Mouse (Mus musculus) forebrain, embryonic 13.5 days (tissue): ENCODE data around the gene Scnn1a. TPM values are rescaled to one million over a fixed set of nuclear protein-coding genes. Genes with fewer than 3 reads are reported as not detected.
A peak's percentile ranks its signal among the peaks of the same experiment; 100 is the strongest.
"Not testable (repeated sequence)": the region's sequence is repeated elsewhere in the genome, so short reads cannot be mapped to it uniquely, and the experiment has no call there.

Source experiments
- ATAC-seq: fragments of 200-750 bp; cut with Nextera tagmentation; 2 replicates; pipeline ENCODE4 v1.8.0; 2017
- H3K27ac ChIP-seq: fragments of 300-500 bp; sonication (generic); 2 replicates; pipeline ENCODE4 v1.5.1; 2015; ENCODE audit warnings: inconsistent platforms, mild to moderate bottlenecking, moderate library complexity
- H3K27me3 ChIP-seq: fragments of 300-500 bp; sonication (generic); 2 replicates; pipeline ENCODE4 v1.6.1; 2015; ENCODE audit warnings: mild to moderate bottlenecking, inconsistent platforms
- H3K36me3 ChIP-seq: fragments of 300-500 bp; sonication (generic); 2 replicates; pipeline ENCODE4 v1.6.1; 2015; ENCODE audit warnings: mild to moderate bottlenecking, inconsistent platforms; ENCODE audit not compliant: poor library complexity, severe bottlenecking
- H3K4me1 ChIP-seq: fragments of 300-500 bp; sonication (generic); 2 replicates; pipeline ENCODE4 v1.6.1; 2015; ENCODE audit warnings: inconsistent platforms
- H3K4me2 ChIP-seq: fragments of 300-500 bp; sonication (generic); 2 replicates; pipeline ENCODE4 v1.6.1; 2015; ENCODE audit warnings: inconsistent platforms, mild to moderate bottlenecking, moderate library complexity
- H3K4me3 ChIP-seq: fragments of 300-500 bp; sonication (generic); 2 replicates; pipeline ENCODE4 v1.5.1; 2015; ENCODE audit warnings: mild to moderate bottlenecking, inconsistent platforms
- H3K9ac ChIP-seq: fragments of 300-500 bp; sonication (generic); 2 replicates; pipeline ENCODE4 v1.6.1; 2015; ENCODE audit warnings: mild to moderate bottlenecking, inconsistent platforms
- H3K9me3 ChIP-seq: fragments of 300-500 bp; sonication (generic); replicated peaks from 2 replicates; pipeline ENCODE4 v1.6.1; 2016; ENCODE audit warnings: inconsistent platforms
- WGBS: fragments of 180-500 bp; shearing (Covaris S2); methylation state at CpG from one replicate; pipeline ENCODE4 v1.1.7; 2015; 5-methylcytosine and 5-hydroxymethylcytosine counted together
- polyA plus RNA-seq: library from polyadenylated mRNA; unstranded; fragments of >200 nt; fragmentation: Nextera tagmentation; extraction: Ambion mirVana; gene quantifications from 2 replicates; pipeline ENCODE4 v1.2.1, GENCODE M21; 2015

The Scnn1a gene
- polyA plus RNA-seq, 1 experiment from 2014 or later: 0.13 TPM

GRCm38 (mm10) chr6:125292256-125292655, 28.2 kb upstream of the Scnn1a start:
- Histone ChIP-seq H3K27me3 (no peaks in the 10 kb centered on the region), H3K4me3 (no peak overlapping the region), H3K4me2 (no peak overlapping the region), H3K9ac (no peak overlapping the region), H3K36me3 (no peaks in the 10 kb centered on the region), H3K4me1 (no peaks in the 10 kb centered on the region), H3K9me3 (no peaks in the 10 kb centered on the region), H3K27ac (no peak overlapping the region)
- ATAC-seq: no peak
- WGBS: 91% methylated on average over 7 of the region's 7 CpGs

DNA sequence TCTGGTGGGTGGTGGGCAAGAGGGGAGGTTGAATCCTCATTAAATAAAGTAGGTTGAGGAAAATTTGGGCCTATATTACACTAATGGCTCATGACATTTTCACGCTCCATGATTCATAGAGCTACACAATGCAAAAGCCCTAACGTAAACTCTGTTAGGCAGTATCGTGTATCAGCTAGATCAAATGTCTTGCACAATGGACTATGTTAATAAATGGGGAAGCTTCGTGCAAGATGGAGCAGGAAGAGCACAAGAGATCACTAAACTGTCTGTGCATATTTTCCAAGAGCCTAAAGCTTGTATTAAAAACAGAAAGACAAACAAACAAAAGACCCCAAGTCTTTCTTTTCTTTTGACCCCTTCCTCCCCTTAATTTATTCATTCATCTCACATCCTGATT, 26.4 kb upstream of the Scnn1a start:
- no peak overlapping the region for H3K9ac ChIP-seq
- H3K4me3 ChIP-seq: no peak overlapping the region
- no peak for ATAC-seq
- no peaks in the 10 kb centered on the region for H3K4me1 ChIP-seq
- H3K9me3 ChIP-seq: no peaks in the 10 kb centered on the region
- no peaks in the 10 kb centered on the region for H3K27me3 ChIP-seq
- H3K36me3 ChIP-seq: no peaks in the 10 kb centered on the region
- WGBS: 79% methylated on average over 4 of the region's 4 CpGs
- no peak overlapping the region for H3K27ac ChIP-seq
- no peak overlapping the region for H3K4me2 ChIP-seq

- H3K27ac ChIP-seq: no peak overlapping the region
- H3K4me3 ChIP-seq: no peak overlapping the region
- H3K27me3 ChIP-seq: no peaks in the 10 kb centered on the region
- no peaks in the 10 kb centered on the region for H3K36me3 ChIP-seq
- H3K9ac ChIP-seq: no peak overlapping the region
- no peaks in the 10 kb centered on the region for H3K9me3 ChIP-seq
- 67% methylated on average over 5 of the region's 5 CpGs for WGBS
- H3K4me2 ChIP-seq: no peak overlapping the region
- no peaks in the 10 kb centered on the region for H3K4me1 ChIP-seq
- no peak for ATAC-seq
Observed at GRCm38 (mm10) chr6:125297149-125297820, 23.2 kb upstream of the Scnn1a start.

DNA sequence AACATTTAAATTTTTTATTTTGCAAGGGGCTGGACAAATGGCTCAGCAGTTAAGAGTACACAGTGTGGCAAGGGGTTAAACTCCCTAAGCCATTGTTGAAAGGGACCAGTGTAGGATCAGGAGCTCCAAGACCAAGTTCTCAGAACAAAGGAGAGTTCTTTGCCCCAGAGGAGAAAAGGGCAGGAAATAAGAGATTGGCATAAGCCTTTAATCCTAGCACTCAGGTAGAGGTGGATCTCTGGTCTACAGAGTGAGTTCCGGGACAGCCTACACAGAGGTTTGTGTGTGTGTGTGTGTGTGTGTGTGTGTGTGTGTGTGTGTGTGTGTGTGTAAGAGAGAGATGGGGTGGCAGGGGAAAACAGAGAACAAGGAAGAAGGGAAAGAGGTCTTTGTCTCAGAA, 19.5 kb upstream of the Scnn1a start:
- WGBS: 67% methylated on average over 1 of the region's 1 CpGs
- Histone ChIP-seq H3K4me3 (no peak overlapping the region), H3K27me3 (no peaks in the 10 kb centered on the region), H3K9ac (no peak overlapping the region), H3K4me2 (no peak overlapping the region), H3K9me3 (no peaks in the 10 kb centered on the region), H3K27ac (no peak overlapping the region), H3K4me1 (no peaks in the 10 kb centered on the region), H3K36me3 (no peaks in the 10 kb centered on the region)
- ATAC-seq: no peak

- no peak overlapping the region for H3K9ac ChIP-seq
- no peak overlapping the region for H3K4me3 ChIP-seq
- H3K4me1 ChIP-seq: no peaks in the 10 kb centered on the region
- no peaks in the 10 kb centered on the region for H3K9me3 ChIP-seq
- 90% methylated on average over 24 of the region's 24 CpGs for WGBS
- H3K27me3 ChIP-seq: no peaks in the 10 kb centered on the region
- no peak overlapping the region for H3K27ac ChIP-seq
- no peak overlapping the region for H3K4me2 ChIP-seq
- H3K36me3 ChIP-seq: no peaks in the 10 kb centered on the region
- ATAC-seq: no peak
Observed at GRCm38 (mm10) chr6:125302231-125302982, 18.1 kb upstream of the Scnn1a start.

- ATAC-seq: no peak
- WGBS: 87% methylated on average over 4 of the region's 4 CpGs
- Histone ChIP-seq H3K4me3 (no peak overlapping the region), H3K4me1 (no peaks in the 10 kb centered on the region), H3K4me2 (no peak overlapping the region), H3K9me3 (no peaks in the 10 kb centered on the region), H3K36me3 (no peaks in the 10 kb centered on the region), H3K9ac (no peak overlapping the region), H3K27me3 (no peaks in the 10 kb centered on the region), H3K27ac (no peak overlapping the region)
Observed at GRCm38 (mm10) chr6:125303242-125303641, 17.2 kb upstream of the Scnn1a start.

DNA sequence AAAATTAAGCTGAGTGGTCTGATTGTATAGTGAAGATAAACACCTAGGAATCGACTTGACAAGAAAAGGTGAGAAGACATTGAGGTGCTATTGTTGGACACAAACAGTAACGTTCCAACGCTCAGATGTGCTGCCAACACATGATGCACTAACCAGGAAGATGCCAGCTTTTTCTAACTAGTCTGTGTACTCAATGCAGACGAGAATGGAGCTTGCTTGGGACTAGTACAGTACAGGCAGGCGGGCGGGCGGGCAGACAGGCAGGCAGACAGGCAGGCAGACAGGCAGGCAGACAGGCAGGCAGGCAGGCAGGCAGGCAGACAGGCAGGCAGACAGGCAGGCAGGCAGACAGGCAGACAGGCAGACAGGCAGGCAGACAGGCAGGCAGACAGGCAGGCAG, 16.1 kb upstream of the Scnn1a start:
- not testable (repeated sequence) for H3K4me3 ChIP-seq, H3K4me1 ChIP-seq, H3K27ac ChIP-seq, H3K36me3 ChIP-seq, ATAC-seq, H3K9me3 ChIP-seq, H3K4me2 ChIP-seq, H3K27me3 ChIP-seq, H3K9ac ChIP-seq
- WGBS: 84% methylated on average over 7 of the region's 7 CpGs

DNA sequence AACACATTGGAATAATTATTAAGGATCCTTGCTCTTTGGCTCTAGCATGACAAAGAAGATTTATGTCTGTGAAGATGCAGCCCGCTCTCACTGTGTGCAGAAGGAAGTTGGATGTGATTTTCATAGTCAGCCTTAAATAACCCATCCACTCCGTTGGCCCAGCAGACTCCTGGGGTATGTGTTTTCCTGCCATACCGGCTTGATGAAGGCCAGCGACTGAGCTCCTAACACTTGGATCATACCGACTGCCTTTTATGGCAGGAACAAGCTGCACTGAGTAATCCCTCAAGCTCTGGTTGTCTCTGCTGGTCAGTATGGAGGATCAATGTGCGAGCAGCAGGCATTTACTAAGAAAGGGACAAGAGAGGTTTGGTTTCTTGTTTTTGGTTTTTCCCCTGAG, 15.0 kb upstream of the Scnn1a start:
- peaks cover 9% of the 10 kb centered on the region; the same call in 1 of the 2 replicates for H3K4me1 ChIP-seq
- 89% methylated on average over 6 of the region's 6 CpGs for WGBS
- ATAC-seq: no peak
- H3K4me2 ChIP-seq: no peak overlapping the region
- no peak overlapping the region for H3K4me3 ChIP-seq
- H3K9me3 ChIP-seq: no peaks in the 10 kb centered on the region
- H3K27me3 ChIP-seq: no peaks in the 10 kb centered on the region
- H3K9ac ChIP-seq: no peak overlapping the region
- H3K36me3 ChIP-seq: no peaks in the 10 kb centered on the region
- no peak overlapping the region for H3K27ac ChIP-seq

- no peak overlapping the region for H3K9ac ChIP-seq
- H3K27ac ChIP-seq: no peak overlapping the region
- no peak for ATAC-seq
- WGBS: 91% methylated on average over 5 of the region's 5 CpGs
- H3K27me3 ChIP-seq: no peaks in the 10 kb centered on the region
- H3K9me3 ChIP-seq: no peaks in the 10 kb centered on the region
- no peak overlapping the region for H3K4me3 ChIP-seq
- H3K4me2 ChIP-seq: no peak overlapping the region
- H3K4me1 ChIP-seq: peaks cover 9% of the 10 kb centered on the region; the same call in 1 of the 2 replicates
- H3K36me3 ChIP-seq: no peaks in the 10 kb centered on the region
Observed at GRCm38 (mm10) chr6:125307091-125307490, 13.4 kb upstream of the Scnn1a start.

GRCm38 (mm10) chr6:125308921-125309320, 11.5 kb upstream of the Scnn1a start:
- Histone ChIP-seq H3K27me3 (0 out of 2 replicates have a peak, but pooled peaks cover 8% of the 10 kb centered on the region), H3K4me3 (no peak overlapping the region), H3K9me3 (no peaks in the 10 kb centered on the region), H3K4me2 (peak overlapping the region; percentile 22), H3K27ac (no peak overlapping the region), H3K4me1 (peaks cover 24% of the 10 kb centered on the region), H3K9ac (no peak overlapping the region), H3K36me3 (no peaks in the 10 kb centered on the region)
- WGBS: 11% methylated on average over 13 of the region's 13 CpGs
- peak; percentile 36; the same call in 1 of the 2 replicates for ATAC-seq

GRCm38 (mm10) chr6:125309406-125309805, 11.1 kb upstream of the Scnn1a start:
- 40% methylated on average over 5 of the region's 5 CpGs for WGBS
- Histone ChIP-seq H3K27ac (no peak overlapping the region), H3K4me1 (peaks cover 28% of the 10 kb centered on the region), H3K9ac (no peak overlapping the region), H3K4me2 (no peak overlapping the region), H3K27me3 (peaks cover 13% of the 10 kb centered on the region; the same call in 1 of the 2 replicates), H3K4me3 (no peak overlapping the region), H3K36me3 (no peaks in the 10 kb centered on the region), H3K9me3 (no peaks in the 10 kb centered on the region)
- no peak for ATAC-seq

DNA sequence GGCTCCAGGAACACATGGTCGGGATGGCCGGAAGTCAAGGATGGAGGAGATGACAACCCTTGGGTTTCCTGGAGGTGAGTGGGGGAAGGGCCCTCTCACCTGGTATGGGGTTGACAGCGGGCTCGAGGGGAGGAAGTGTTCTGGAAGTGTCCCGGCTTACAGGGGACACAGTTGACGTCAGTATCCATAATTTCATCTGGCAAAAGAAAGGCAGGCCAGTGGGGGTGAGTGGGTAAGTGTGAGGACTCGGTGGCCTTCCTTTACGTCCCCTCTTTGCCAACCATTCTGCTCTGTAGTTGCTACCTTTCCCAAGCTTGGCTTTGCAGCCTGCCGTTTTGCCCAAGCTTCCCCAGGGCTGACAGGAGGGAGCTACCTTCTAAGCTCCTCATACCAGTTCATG, 8.3 kb upstream of the Scnn1a start:
- no peaks in the 10 kb centered on the region for H3K9me3 ChIP-seq
- H3K9ac ChIP-seq: no peak overlapping the region
- no peak overlapping the region for H3K27ac ChIP-seq
- 91% methylated on average over 9 of the region's 9 CpGs for whole genome bisulfite sequencing
- no peak overlapping the region for H3K4me2 ChIP-seq
- peaks cover 29% of the 10 kb centered on the region for H3K4me1 ChIP-seq
- ATAC-seq: no peak
- no peaks in the 10 kb centered on the region for H3K36me3 ChIP-seq
- peaks cover 17% of the 10 kb centered on the region; the same call in 1 of the 2 replicates for H3K27me3 ChIP-seq
- no peak overlapping the region for H3K4me3 ChIP-seq
